Mouse (Mus musculus) limb, embryonic 14.5 days (tissue): Measurements from ENCODE around the gene Asic2. TPM values are rescaled to one million over a fixed set of nuclear protein-coding genes. Genes with fewer than 3 reads are reported as not detected.

Experiments
- ATAC-seq: fragments of 200-750 bp; cut with Nextera tagmentation; 2 replicates; pipeline ENCODE4 v1.8.0; 2017; ENCODE audit warnings: low read depth, moderate number of reproducible peaks, moderate TSS enrichment; ENCODE audit not compliant: low FRiP score
- DNase-seq: peaks from one replicate; pipeline ENCODE4 v3.0.0-alpha.2; 2015; ENCODE audit warnings: low spot score
- H3K27ac ChIP-seq: fragments of 300-500 bp; sonication (generic); replicated peaks from 2 replicates; pipeline ENCODE4 v1.5.1; 2014; ENCODE audit warnings: low read depth, mild to moderate bottlenecking, low read length, moderate library complexity, mixed read lengths
- H3K27me3 ChIP-seq: fragments of 300-500 bp; sonication (generic); 2 replicates; pipeline ENCODE4 v1.6.1; 2014; ENCODE audit warnings: low read length, mixed read lengths; ENCODE audit not compliant: control insufficient read depth, insufficient read depth
- H3K36me3 ChIP-seq: fragments of 300-500 bp; sonication (generic); 2 replicates; pipeline ENCODE4 v1.6.1; 2014; ENCODE audit warnings: mild to moderate bottlenecking, low read length, moderate library complexity, mixed read lengths; ENCODE audit not compliant: control insufficient read depth, insufficient read depth
- H3K4me1 ChIP-seq: fragments of 300-500 bp; sonication (generic); 2 replicates; pipeline ENCODE4 v1.6.1; 2014; ENCODE audit warnings: antibody characterized with exemption, low read length, mixed read lengths; ENCODE audit not compliant: control insufficient read depth, insufficient read depth
- H3K4me2 ChIP-seq: fragments of 300-500 bp; sonication (generic); replicated peaks from 2 replicates; pipeline ENCODE4 v1.6.1; 2014; ENCODE audit warnings: low read depth, mild to moderate bottlenecking, low read length, moderate library complexity; ENCODE audit not compliant: severe bottlenecking
- H3K4me3 ChIP-seq: fragments of 300-500 bp; sonication (generic); replicated peaks from 2 replicates; pipeline ENCODE4 v1.5.1; 2014; ENCODE audit warnings: low read length
- H3K9ac ChIP-seq: fragments of 300-500 bp; sonication (generic); 2 replicates; pipeline ENCODE4 v1.6.1; 2014; ENCODE audit warnings: mild to moderate bottlenecking, low read depth, low read length, moderate library complexity; ENCODE audit not compliant: severe bottlenecking
- H3K9me3 ChIP-seq: fragments of 300-500 bp; sonication (generic); 2 replicates; pipeline ENCODE4 v1.6.1; 2016; ENCODE audit warnings: low read length; ENCODE audit not compliant: control insufficient read depth
- POLR2A ChIP-seq: fragments of 200-500 bp; IDR thresholded peaks from 2 replicates; pipeline ENCODE4 v1.8.0; 2012; ENCODE audit warnings: inconsistent platforms, mild to moderate bottlenecking, moderate library complexity, borderline replicate concordance; ENCODE audit not compliant: insufficient read depth, insufficient read length; ENCODE audit errors: extremely low read depth
- WGBS: fragments of 180-500 bp; shearing (Covaris S2); extraction: QIAGEN DNeasy Blood & Tissue Kit; methylation state at CpG from one replicate; pipeline ENCODE4 v1.1.7; 2014; 5-methylcytosine and 5-hydroxymethylcytosine counted together
- polyA plus RNA-seq, 2 experiments: library from polyadenylated mRNA; depleted of rRNA in 1 of 2; stranded (reverse) in 1 of 2; unstranded in 1 of 2; fragments of >200 nt; fragmentation: Nextera tagmentation in 1 of 2; extraction: Ambion mirVana in 1 of 2; gene quantifications; 2 replicates each; pipeline versions ENCODE4 v1.2.1 to v1.2.3; 2012 to 2014

The Asic2 gene
- polyA plus RNA-seq, 2 experiments: 0.72 to 1.3 TPM

DNA sequence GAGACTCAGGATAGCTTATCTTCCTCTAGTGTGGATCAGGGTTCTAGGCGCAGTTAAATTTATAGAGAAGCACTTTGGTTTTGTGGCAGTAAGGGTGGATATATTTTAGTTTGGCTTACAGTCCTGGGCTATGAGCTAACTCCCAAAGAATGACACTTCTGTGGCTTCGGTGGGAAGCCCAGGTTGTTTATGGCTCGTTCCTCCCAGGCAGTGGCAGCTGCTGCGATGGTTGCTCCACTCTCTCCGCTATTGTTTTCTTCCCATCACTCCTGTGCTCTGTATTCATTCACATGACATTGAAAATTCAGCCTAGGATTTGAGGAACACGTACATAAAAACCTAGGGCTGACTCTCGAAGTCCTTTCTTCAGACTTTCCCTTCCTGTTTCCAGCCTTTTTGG, 1065.6 kb downstream of the Asic2 start:
- H3K9me3 ChIP-seq: no peaks in the 10 kb centered on the region
- H3K27ac ChIP-seq: no peak overlapping the region
- no peaks in the 10 kb centered on the region for H3K4me1 ChIP-seq
- no peak overlapping the region for H3K4me3 ChIP-seq
- H3K4me2 ChIP-seq: no peak overlapping the region
- no peak for DNase-seq
- no peak for ATAC-seq
- H3K27me3 ChIP-seq: no peaks in the 10 kb centered on the region
- TF ChIP-seq POLR2A: no peak
- no peaks in the 10 kb centered on the region for H3K36me3 ChIP-seq
- 50% methylated on average over 7 of the region's 7 CpGs for WGBS
- H3K9ac ChIP-seq: no peak overlapping the region

DNA sequence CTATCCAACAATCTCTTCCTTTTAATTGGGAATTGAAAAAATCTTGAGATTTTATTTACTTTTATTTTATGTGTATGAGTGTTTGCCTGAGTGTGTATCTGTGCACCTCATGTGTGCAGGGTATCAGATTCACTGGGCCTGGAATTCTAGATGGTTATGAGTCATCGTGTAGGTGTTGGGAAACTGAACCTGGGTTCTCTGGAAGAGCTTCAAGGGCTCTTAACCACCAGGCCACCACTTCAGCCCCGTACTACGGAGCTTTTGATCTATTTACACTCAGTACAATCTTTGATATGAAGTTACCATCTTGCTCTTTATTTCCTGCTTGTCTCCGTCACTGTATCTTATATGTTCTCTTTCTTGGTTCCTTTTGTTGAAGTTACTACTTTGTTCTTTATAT, 1067.7 kb downstream of the Asic2 start:
- DNase-seq (no peak), ATAC-seq (no peak)
- no peaks in the 10 kb centered on the region for H3K9me3 ChIP-seq
- H3K27me3 ChIP-seq: no peaks in the 10 kb centered on the region
- no peaks in the 10 kb centered on the region for H3K36me3 ChIP-seq
- no peak overlapping the region for H3K9ac ChIP-seq
- no peak overlapping the region for H3K27ac ChIP-seq
- no peak overlapping the region for H3K4me3 ChIP-seq
- no peak overlapping the region for H3K4me2 ChIP-seq
- H3K4me1 ChIP-seq: no peaks in the 10 kb centered on the region
- TF ChIP-seq POLR2A: no peak
- WGBS: 87% methylated on average over 4 of the region's 4 CpGs

- TF ChIP-seq POLR2A: no peak
- Histone ChIP-seq H3K4me3 (no peak overlapping the region), H3K9me3 (no peaks in the 10 kb centered on the region), H3K4me1 (no peaks in the 10 kb centered on the region), H3K9ac (no peak overlapping the region), H3K4me2 (no peak overlapping the region), H3K27ac (no peak overlapping the region), H3K27me3 (no peaks in the 10 kb centered on the region), H3K36me3 (no peaks in the 10 kb centered on the region)
- no peak for DNase-seq
- ATAC-seq: no peak
- WGBS: 92% methylated on average over 3 of the region's 3 CpGs
Measured at GRCm38 (mm10) chr11:80895853-80896252, 1072.4 kb downstream of the Asic2 start.

GRCm38 (mm10) chr11:80889336-80890063, 1078.8 kb downstream of the Asic2 start:
- Histone ChIP-seq H3K36me3 (no peaks in the 10 kb centered on the region), H3K4me1 (no peaks in the 10 kb centered on the region), H3K9me3 (no peaks in the 10 kb centered on the region), H3K27ac (no peak overlapping the region), H3K4me3 (no peak overlapping the region), H3K4me2 (no peak overlapping the region), H3K27me3 (no peaks in the 10 kb centered on the region), H3K9ac (no peak overlapping the region)
- DNase-seq (no peak), ATAC-seq (no peak)
- TF ChIP-seq POLR2A: no peak
- 11% methylated on average over 7 of the region's 7 CpGs for WGBS

DNA sequence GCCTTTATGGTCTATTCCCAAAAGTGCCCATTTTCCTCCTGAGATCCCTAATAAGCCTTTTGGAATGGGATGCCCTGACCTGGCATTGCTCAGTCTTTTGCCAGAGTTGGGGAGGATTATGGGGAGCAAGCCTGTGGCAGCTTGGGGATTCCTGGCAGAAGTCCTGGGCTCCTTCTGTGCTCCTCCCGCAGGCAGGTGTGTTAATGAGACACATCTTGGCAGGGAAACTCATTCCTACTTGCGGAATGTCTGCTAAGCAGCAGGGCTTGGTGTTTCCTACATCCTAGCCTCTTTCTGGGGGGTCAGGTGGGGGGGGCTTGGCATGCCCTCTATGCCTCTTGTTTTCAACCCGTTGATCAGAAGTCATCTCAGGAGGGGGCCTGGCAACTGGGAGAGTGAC, 1081.2 kb downstream of the Asic2 start:
- no peaks in the 10 kb centered on the region for H3K4me1 ChIP-seq
- no peak for DNase-seq
- H3K27ac ChIP-seq: no peak overlapping the region
- no peak overlapping the region for H3K4me3 ChIP-seq
- no peak for ATAC-seq
- H3K4me2 ChIP-seq: no peak overlapping the region
- 45% methylated on average over 3 of the region's 3 CpGs for WGBS
- H3K9me3 ChIP-seq: no peaks in the 10 kb centered on the region
- H3K27me3 ChIP-seq: no peaks in the 10 kb centered on the region
- no peaks in the 10 kb centered on the region for H3K36me3 ChIP-seq
- no peak for TF ChIP-seq POLR2A
- H3K9ac ChIP-seq: no peak overlapping the region
